Mouse (Mus musculus) cerebellum, adult 9-10 months (tissue): Measurements from ENCODE around the gene Ino80d.
"Not testable (repeated sequence)": the region's sequence is repeated elsewhere in the genome, so short reads cannot be mapped to it uniquely, and the experiment has no call there.

ENCODE experiments used
- DNase-seq: peaks from one replicate; pipeline ENCODE4 v3.0.0; 2022

The Ino80d gene

GRCm38 (mm10) chr1:63114136-63114781 is at the start of gene Ino80d:
Ino80d (minus strand) TSS chr1:63114667.
- DNase-seq: peak; percentile 90

GRCm38 (mm10) chr1:63140231-63140630 is 25.8 kb upstream of the Ino80d start:
- no peak for DNase-seq

GRCm38 (mm10) chr1:63138586-63138985 is 24.1 kb upstream of the Ino80d start:
- not testable (repeated sequence) for DNase-seq

GRCm38 (mm10) chr1:63137971-63138370 is 23.5 kb upstream of the Ino80d start:
- DNase-seq: no peak

- no peak for DNase-seq
These were observed 20.1 kb upstream of the Ino80d start for GRCm38 (mm10) chr1:63134530-63134929.

- DNase-seq: no peak
These were observed 17.3 kb upstream of the Ino80d start for GRCm38 (mm10) chr1:63131766-63132165.

GRCm38 (mm10) chr1:63130883-63131282 is 16.4 kb upstream of the Ino80d start:
- DNase-seq: no peak

- no peak for DNase-seq
These were observed 15.6 kb upstream of the Ino80d start for GRCm38 (mm10) chr1:63129857-63130690.

- no peak for DNase-seq
These were observed 14.8 kb upstream of the Ino80d start for GRCm38 (mm10) chr1:63129273-63129672.

- DNase-seq: no peak
These were observed 11.7 kb upstream of the Ino80d start for GRCm38 (mm10) chr1:63126206-63126605.

- DNase-seq: no peak
These were observed 9.5 kb upstream of the Ino80d start for GRCm38 (mm10) chr1:63123823-63124450.

- DNase-seq: no peak
These were observed 7.5 kb upstream of the Ino80d start for GRCm38 (mm10) chr1:63122005-63122404.

GRCm38 (mm10) chr1:63120382-63120781 is 5.9 kb upstream of the Ino80d start:
- DNase-seq: no peak

GRCm38 (mm10) chr1:63119675-63120074 is 5.2 kb upstream of the Ino80d start:
- no peak for DNase-seq

GRCm38 (mm10) chr1:63115540-63115939 is 1.1 kb upstream of the Ino80d start:
- DNase-seq: no peak

- DNase-seq: peak; percentile 47
These were observed 629 bp upstream of the Ino80d start for GRCm38 (mm10) chr1:63115096-63115495.

- peak; percentile 61 for DNase-seq
These were observed 962 bp downstream of the Ino80d start for GRCm38 (mm10) chr1:63113274-63114135.

- peak; percentile 60 for DNase-seq
These were observed 1.6 kb downstream of the Ino80d start for GRCm38 (mm10) chr1:63112865-63113261.

GRCm38 (mm10) chr1:63112151-63112864 is 2.2 kb downstream of the Ino80d start:
- DNase-seq: peak; percentile 36

- peak; percentile 41 for DNase-seq
These were observed 3.8 kb downstream of the Ino80d start for GRCm38 (mm10) chr1:63110536-63111285.

GRCm38 (mm10) chr1:63107614-63108327 is 6.7 kb downstream of the Ino80d start:
- DNase-seq: no peak
